Mouse (Mus musculus): ENCODE measurements around the gene Tmem259. TPM values are rescaled to one million over a fixed set of nuclear protein-coding genes. Genes with fewer than 3 reads are reported as not detected.

Gene Tmem259
- 86.6 TPM for polyA plus RNA-seq (2014; fragmentation: Illumina TruSeq; extraction: RNeasy Lipid Tissue Mini Kit (QIAGEN cat#74804); ENCODE audit: low read depth, low replicate concordance)

DNA sequence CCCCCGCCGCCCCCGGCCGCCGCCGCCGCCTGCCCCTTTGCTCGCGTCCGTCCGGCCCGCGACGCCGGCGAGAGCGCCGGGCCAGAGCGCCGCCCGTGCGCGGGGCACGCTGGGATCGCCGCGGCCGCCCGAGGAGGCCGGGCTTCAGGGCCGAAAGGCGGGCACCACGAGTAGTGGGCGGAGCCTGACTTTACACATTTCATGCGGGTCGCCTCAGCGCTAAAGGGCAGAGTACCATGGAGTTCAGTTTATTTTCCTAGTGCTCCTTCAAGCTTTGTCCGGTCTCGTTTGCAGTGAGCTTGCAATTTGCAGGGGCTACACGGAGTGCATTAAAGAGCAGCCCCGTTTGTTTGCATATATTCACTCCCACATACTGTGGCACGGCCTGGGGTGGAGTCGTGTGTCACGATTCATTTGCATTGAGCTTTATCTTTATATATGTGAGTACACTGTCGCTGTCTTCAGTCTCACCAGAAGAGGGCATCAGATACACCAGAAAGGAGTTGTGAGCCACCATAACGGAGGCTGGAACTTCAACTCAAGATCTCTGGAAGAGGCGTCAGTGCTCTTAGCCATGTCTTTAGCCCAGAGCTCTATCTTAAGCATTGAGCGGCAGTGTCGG is at the start of gene Tmem259:
Tmem259 (minus strand) TSS at position 136 of the 622 bp plus-strand sequence.

DNA sequence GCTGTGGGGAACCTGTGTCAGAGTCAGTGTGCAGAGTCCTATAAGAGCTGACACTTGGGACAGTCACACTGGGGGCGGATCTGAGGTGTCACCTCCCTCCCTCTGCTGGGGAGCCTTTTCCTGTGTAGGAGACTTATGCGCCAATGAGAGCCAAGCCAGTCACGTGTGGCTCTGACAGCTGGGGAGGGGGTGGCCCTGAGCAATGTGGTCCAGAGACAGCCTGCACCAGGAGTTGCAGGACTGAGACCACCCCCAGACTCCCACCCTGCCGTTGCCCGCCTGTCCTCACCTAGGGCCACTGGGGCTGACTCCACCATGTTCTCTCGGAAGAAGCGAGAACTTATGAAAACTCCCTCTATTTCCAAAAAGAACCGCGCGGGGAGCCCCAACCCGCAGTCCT is 32.4 kb upstream of the Tmem259 start, which contains the start of gene Arhgap45:
Arhgap45 (plus strand) TSS at position 143 of the 400 bp plus-strand sequence.

DNA sequence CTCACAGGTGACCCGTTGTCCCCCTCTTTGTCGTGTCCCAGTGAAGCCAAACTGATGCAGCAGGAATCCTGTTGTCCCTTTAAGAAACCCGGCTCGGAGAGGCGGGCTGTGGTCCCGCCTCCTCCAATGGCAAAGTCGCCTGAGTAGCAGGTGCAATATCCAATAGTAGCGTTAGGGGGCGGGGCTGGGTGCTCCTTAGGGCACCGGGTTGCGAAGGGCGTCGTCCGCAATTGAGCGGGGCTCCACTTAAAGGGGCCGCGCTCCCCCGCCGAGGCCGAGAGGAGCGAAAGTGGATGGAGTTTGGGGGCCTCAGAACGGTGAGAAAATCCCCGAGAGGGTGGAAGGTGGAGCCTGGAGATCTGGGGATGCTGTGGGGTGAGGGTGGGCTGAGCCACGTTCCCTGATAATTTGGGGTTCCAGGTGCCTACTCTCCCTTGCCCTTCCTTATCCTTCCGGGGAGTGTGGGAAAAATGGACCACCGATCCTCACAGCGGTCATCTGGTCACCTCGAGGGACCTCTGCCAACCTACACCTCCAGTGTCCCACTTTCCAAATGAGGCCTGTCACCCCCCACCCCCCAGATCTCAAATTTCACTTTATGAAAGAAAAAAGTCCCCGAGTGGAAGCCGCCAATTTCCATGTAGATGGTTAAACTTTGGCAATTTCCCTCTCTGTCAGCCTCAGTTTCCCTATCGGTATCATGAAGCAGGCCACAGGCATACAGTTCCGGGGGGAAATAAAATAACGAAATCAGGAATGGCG is 12.3 kb upstream of the Tmem259 start, which contains the start of gene Abca7:
Abca7 (plus strand) TSS at position 223 of the 762 bp plus-strand sequence.

DNA sequence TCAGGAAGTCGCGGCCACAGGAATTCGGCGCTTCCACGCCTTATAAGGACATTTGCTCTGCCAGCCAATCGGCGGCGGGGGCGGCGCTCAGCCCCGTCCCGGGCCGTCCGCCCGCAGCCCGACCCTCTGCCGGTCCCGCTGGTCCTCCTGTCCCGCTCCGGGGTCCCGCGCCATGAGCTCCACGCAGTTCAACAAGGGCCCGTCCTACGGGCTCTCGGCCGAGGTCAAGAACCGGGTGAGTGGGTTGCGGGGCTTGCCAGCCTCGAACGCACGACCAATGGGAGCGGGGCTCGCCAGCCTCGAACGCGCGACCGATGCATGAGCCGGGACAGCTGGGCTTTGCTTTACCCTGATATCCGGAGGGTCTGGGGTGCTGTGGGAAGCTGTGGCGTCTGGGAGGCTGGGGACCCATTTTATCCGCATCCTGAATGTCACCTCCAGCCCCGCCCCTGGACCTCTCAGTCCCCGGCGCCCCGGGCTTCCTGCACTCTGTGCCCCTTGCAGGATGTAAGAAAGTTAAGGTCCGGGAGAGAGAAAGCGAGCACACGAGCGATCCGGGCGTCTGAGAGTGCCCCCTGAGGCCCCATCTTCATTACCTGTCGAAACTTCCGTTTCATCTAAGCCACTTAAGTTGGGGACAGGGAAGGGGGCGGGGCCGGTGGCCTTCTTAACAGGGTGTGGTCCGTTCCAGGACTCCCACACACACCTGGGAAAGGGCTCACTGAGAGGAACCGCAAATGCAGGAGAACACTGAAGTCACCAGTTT is 4.6 kb upstream of the Tmem259 start, which contains the start of gene Cnn2:
Cnn2 (plus strand) TSS at position 79 of the 766 bp plus-strand sequence.

DNA sequence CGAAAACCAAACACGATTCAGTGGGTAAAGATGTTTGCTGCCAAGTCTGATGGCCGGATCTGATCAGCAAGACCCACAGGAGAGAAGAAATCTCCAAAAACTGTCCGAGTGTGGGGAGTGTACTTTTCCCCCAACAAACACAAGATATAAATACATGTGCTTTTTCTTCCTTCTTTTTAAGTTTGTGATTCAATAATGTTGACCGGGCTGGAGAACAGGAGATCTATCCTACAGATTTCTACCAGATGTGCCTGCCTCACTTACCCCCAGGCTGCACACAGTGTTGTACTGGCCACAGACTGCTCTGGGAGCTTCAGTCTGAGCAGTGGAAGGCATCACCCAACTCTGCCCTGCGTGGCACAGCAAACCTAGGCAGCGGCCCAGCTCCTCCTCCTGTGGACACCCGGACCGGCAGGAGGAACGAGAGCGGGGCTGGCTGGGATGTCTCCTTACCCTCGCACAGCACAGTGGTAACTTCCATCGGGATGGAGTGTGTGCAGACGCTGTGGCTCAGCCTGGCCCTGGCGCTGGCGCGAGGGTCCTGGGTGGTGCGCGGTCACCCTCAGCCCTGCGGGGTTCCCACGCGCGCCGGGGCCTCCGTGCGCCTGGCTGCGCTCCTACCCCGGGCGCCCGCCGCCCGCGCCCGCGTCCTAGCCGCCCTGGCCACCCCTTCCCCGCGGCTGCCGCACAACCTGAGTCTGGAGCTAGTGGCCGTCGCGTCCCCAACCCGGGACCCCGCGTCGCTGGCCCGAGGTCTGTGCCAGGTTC is 13.5 kb downstream of the Tmem259 start, which contains the start of gene Grin3b:
Grin3b (plus strand) TSS at position 301 of the 768 bp plus-strand sequence.

DNA sequence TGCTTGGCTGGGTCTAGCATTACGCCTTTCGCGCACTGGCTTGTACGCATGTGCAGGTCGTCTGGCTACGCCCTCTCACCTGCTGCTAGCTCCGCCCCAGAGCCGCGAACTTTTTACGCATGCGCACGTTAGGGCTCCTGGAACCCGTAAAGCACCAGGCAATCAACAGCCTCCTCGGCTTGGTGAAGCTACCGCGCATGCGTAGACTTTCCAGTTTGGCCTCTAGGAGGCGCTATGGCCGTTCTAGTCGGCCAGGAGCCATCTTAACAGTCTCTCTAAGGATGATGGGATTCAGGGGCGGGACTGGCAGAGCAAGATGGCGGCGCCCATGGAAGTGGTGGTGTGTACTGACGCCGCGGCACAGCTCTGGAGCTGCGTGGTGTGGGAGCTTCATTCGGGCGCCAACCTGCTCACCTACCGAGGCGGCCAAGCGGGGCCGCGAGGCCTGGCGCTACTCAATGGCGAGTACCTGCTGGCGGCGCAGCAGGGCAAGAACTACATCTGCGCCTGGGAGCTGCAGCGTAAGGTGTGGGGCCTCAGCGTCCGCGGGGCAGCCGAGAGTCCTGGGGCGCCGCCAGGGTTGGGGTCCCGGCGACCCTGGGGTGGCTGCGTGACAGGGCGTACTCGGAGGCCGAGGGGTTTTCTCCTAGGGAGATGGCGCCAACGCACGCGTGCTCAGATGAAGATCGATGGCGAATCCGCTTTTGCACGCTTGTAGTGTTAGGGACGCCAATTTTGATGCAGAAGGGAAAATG is 24.1 kb downstream of the Tmem259 start, which contains the start of gene Wdr18:
Wdr18 (plus strand) TSS at position 306 of the 755 bp plus-strand sequence.

DNA sequence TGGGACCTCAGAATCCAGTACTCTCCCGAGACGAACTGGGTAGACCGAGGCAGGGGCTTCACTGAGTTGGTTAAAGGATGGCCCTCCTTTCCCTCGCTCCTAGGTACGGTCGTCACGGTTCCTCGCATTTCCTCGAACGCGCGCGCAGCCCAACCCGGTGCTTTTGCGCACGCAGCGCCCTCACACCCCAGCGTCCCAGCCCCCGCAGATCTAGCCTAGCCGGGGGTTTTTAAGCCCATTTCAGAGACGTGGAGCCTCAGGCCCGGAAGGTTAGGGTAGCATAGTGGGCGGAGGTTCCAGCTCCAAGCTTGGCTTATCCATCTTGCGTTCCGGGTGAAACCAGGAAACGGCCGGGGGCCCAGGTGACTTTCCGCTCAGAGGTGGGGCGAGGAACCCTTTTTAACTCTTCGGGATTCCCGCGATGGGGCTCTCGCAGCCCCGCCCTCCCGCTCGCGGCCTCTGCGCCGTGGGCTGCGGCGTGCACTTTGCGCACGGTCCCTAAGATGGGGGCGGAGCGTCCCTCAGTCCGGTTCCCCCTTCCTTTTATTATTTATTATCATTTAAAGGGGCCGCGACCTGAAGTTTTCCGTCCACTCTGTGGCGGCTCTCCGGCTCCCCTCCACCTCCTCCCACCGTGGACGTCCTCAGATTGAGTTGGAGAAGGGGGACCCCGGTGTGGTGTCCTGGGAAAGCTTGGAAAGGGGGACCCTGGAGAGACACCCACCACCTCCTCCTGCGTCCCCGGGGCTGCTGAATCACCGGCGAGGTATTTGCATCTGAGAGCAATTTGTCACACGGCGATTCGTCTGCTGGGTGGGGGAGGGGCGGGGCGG is 57.4 kb downstream of the Tmem259 start, which contains the start of gene Arid3a:
Arid3a (plus strand) TSS at position 553 of the 833 bp plus-strand sequence.

Other genes starting within 250 kb of the Tmem259 start
- gene Polrmt, start 237.7 kb downstream of the Tmem259 start, polyA plus RNA-seq (2014; fragmentation: Illumina TruSeq; extraction: RNeasy Lipid Tissue Mini Kit (QIAGEN cat#74804); ENCODE audit: low read depth, low replicate concordance) = 24.5 TPM
- not detected for gene Fgf22, start 229.3 kb downstream of the Tmem259 start, polyA plus RNA-seq (2014; fragmentation: Illumina TruSeq; extraction: RNeasy Lipid Tissue Mini Kit (QIAGEN cat#74804); ENCODE audit: low read depth, low replicate concordance)
- gene Rnf126, start 217.4 kb downstream of the Tmem259 start, polyA plus RNA-seq (2014; fragmentation: Illumina TruSeq; extraction: RNeasy Lipid Tissue Mini Kit (QIAGEN cat#74804); ENCODE audit: low read depth, low replicate concordance) = 37.4 TPM
- gene Fstl3, start 207.1 kb downstream of the Tmem259 start, polyA plus RNA-seq (2014; fragmentation: Illumina TruSeq; extraction: RNeasy Lipid Tissue Mini Kit (QIAGEN cat#74804); ENCODE audit: low read depth, low replicate concordance) = 19.8 TPM
- gene Prss57, start 193.4 kb downstream of the Tmem259 start, polyA plus RNA-seq (2014; fragmentation: Illumina TruSeq; extraction: RNeasy Lipid Tissue Mini Kit (QIAGEN cat#74804); ENCODE audit: low read depth, low replicate concordance) = not detected
- gene Palm, start 190.8 kb downstream of the Tmem259 start, polyA plus RNA-seq (2014; fragmentation: Illumina TruSeq; extraction: RNeasy Lipid Tissue Mini Kit (QIAGEN cat#74804); ENCODE audit: low read depth, low replicate concordance) = 60.4 TPM
- 1.5 TPM for gene Misp, start 163.3 kb downstream of the Tmem259 start, polyA plus RNA-seq (2014; fragmentation: Illumina TruSeq; extraction: RNeasy Lipid Tissue Mini Kit (QIAGEN cat#74804); ENCODE audit: low read depth, low replicate concordance)
- 149 TPM for gene Ptbp1, start 129.9 kb downstream of the Tmem259 start, polyA plus RNA-seq (2014; fragmentation: Illumina TruSeq; extraction: RNeasy Lipid Tissue Mini Kit (QIAGEN cat#74804); ENCODE audit: low read depth, low replicate concordance)
- gene Prtn3, start 109.9 kb downstream of the Tmem259 start, polyA plus RNA-seq (2014; fragmentation: Illumina TruSeq; extraction: RNeasy Lipid Tissue Mini Kit (QIAGEN cat#74804); ENCODE audit: low read depth, low replicate concordance) = 14.3 TPM
- gene Plppr3, start 109.7 kb downstream of the Tmem259 start, polyA plus RNA-seq (2014; fragmentation: Illumina TruSeq; extraction: RNeasy Lipid Tissue Mini Kit (QIAGEN cat#74804); ENCODE audit: low read depth, low replicate concordance) = 7.2 TPM
- gene Elane, start 98.1 kb downstream of the Tmem259 start, polyA plus RNA-seq (2014; fragmentation: Illumina TruSeq; extraction: RNeasy Lipid Tissue Mini Kit (QIAGEN cat#74804); ENCODE audit: low read depth, low replicate concordance) = 0.67 TPM
- gene Cfd, start 93.5 kb downstream of the Tmem259 start, polyA plus RNA-seq (2014; fragmentation: Illumina TruSeq; extraction: RNeasy Lipid Tissue Mini Kit (QIAGEN cat#74804); ENCODE audit: low read depth, low replicate concordance) = 6,422 TPM
- 25.6 TPM for gene Med16, start 75.4 kb downstream of the Tmem259 start, polyA plus RNA-seq (2014; fragmentation: Illumina TruSeq; extraction: RNeasy Lipid Tissue Mini Kit (QIAGEN cat#74804); ENCODE audit: low read depth, low replicate concordance)
- gene Gm26602, start 73.5 kb downstream of the Tmem259 start, polyA plus RNA-seq (2014; fragmentation: Illumina TruSeq; extraction: RNeasy Lipid Tissue Mini Kit (QIAGEN cat#74804); ENCODE audit: low read depth, low replicate concordance) = not detected
- 2.7 TPM for gene Kiss1r, start 67.4 kb downstream of the Tmem259 start, polyA plus RNA-seq (2014; fragmentation: Illumina TruSeq; extraction: RNeasy Lipid Tissue Mini Kit (QIAGEN cat#74804); ENCODE audit: low read depth, low replicate concordance)
- gene R3hdm4, start 63.1 kb downstream of the Tmem259 start, polyA plus RNA-seq (2014; fragmentation: Illumina TruSeq; extraction: RNeasy Lipid Tissue Mini Kit (QIAGEN cat#74804); ENCODE audit: low read depth, low replicate concordance) = 81.2 TPM
- 4.9 TPM for gene Arid3a, start 57.3 kb downstream of the Tmem259 start, polyA plus RNA-seq (2014; fragmentation: Illumina TruSeq; extraction: RNeasy Lipid Tissue Mini Kit (QIAGEN cat#74804); ENCODE audit: low read depth, low replicate concordance)
- gene Wdr18, start 24.2 kb downstream of the Tmem259 start, polyA plus RNA-seq (2014; fragmentation: Illumina TruSeq; extraction: RNeasy Lipid Tissue Mini Kit (QIAGEN cat#74804); ENCODE audit: low read depth, low replicate concordance) = 22.5 TPM
- gene Grin3b, start 13.6 kb downstream of the Tmem259 start, polyA plus RNA-seq (2014; fragmentation: Illumina TruSeq; extraction: RNeasy Lipid Tissue Mini Kit (QIAGEN cat#74804); ENCODE audit: low read depth, low replicate concordance) = not detected
- 46.6 TPM for gene Cnn2, start 4.3 kb upstream of the Tmem259 start, polyA plus RNA-seq (2014; fragmentation: Illumina TruSeq; extraction: RNeasy Lipid Tissue Mini Kit (QIAGEN cat#74804); ENCODE audit: low read depth, low replicate concordance)
- 3.8 TPM for gene Abca7, start 12.2 kb upstream of the Tmem259 start, polyA plus RNA-seq (2014; fragmentation: Illumina TruSeq; extraction: RNeasy Lipid Tissue Mini Kit (QIAGEN cat#74804); ENCODE audit: low read depth, low replicate concordance)
- 13.2 TPM for gene Arhgap45, start 32.3 kb upstream of the Tmem259 start, polyA plus RNA-seq (2014; fragmentation: Illumina TruSeq; extraction: RNeasy Lipid Tissue Mini Kit (QIAGEN cat#74804); ENCODE audit: low read depth, low replicate concordance)
- gene Polr2e, start 55.5 kb upstream of the Tmem259 start, polyA plus RNA-seq (2014; fragmentation: Illumina TruSeq; extraction: RNeasy Lipid Tissue Mini Kit (QIAGEN cat#74804); ENCODE audit: low read depth, low replicate concordance) = 65.7 TPM
- gene Gpx4, start 62.8 kb upstream of the Tmem259 start, polyA plus RNA-seq (2014; fragmentation: Illumina TruSeq; extraction: RNeasy Lipid Tissue Mini Kit (QIAGEN cat#74804); ENCODE audit: low read depth, low replicate concordance) = 681 TPM
- gene Sbno2, start 121.2 kb upstream of the Tmem259 start, polyA plus RNA-seq (2014; fragmentation: Illumina TruSeq; extraction: RNeasy Lipid Tissue Mini Kit (QIAGEN cat#74804); ENCODE audit: low read depth, low replicate concordance) = 17.9 TPM
- 82.1 TPM for gene Stk11, start 131.5 kb upstream of the Tmem259 start, polyA plus RNA-seq (2014; fragmentation: Illumina TruSeq; extraction: RNeasy Lipid Tissue Mini Kit (QIAGEN cat#74804); ENCODE audit: low read depth, low replicate concordance)
- 268 TPM for gene Atp5d, start 154.3 kb upstream of the Tmem259 start, polyA plus RNA-seq (2014; fragmentation: Illumina TruSeq; extraction: RNeasy Lipid Tissue Mini Kit (QIAGEN cat#74804); ENCODE audit: low read depth, low replicate concordance)
- 29.3 TPM for gene Cbarp, start 156.5 kb upstream of the Tmem259 start, polyA plus RNA-seq (2014; fragmentation: Illumina TruSeq; extraction: RNeasy Lipid Tissue Mini Kit (QIAGEN cat#74804); ENCODE audit: low read depth, low replicate concordance)
- 28.1 TPM for gene Midn, start 163.9 kb upstream of the Tmem259 start, polyA plus RNA-seq (2014; fragmentation: Illumina TruSeq; extraction: RNeasy Lipid Tissue Mini Kit (QIAGEN cat#74804); ENCODE audit: low read depth, low replicate concordance)
- gene Cirbp, start 181.7 kb upstream of the Tmem259 start, polyA plus RNA-seq (2014; fragmentation: Illumina TruSeq; extraction: RNeasy Lipid Tissue Mini Kit (QIAGEN cat#74804); ENCODE audit: low read depth, low replicate concordance) = 219 TPM
- gene 1600002K03Rik, start 188.6 kb upstream of the Tmem259 start, polyA plus RNA-seq (2014; fragmentation: Illumina TruSeq; extraction: RNeasy Lipid Tissue Mini Kit (QIAGEN cat#74804); ENCODE audit: low read depth, low replicate concordance) = 19.9 TPM
- gene Efna2, start 195.2 kb upstream of the Tmem259 start, polyA plus RNA-seq (2014; fragmentation: Illumina TruSeq; extraction: RNeasy Lipid Tissue Mini Kit (QIAGEN cat#74804); ENCODE audit: low read depth, low replicate concordance) = 1.4 TPM
- 56.7 TPM for gene Mum1, start 242.1 kb upstream of the Tmem259 start, polyA plus RNA-seq (2014; fragmentation: Illumina TruSeq; extraction: RNeasy Lipid Tissue Mini Kit (QIAGEN cat#74804); ENCODE audit: low read depth, low replicate concordance)

Measured in adipose tissue, adult 10 weeks (tissue).